Mouse (Mus musculus) erythroblast, embryonic 14.5 days (primary cell): ENCODE results near the gene Gdap1l1. TPM values are rescaled to one million over a fixed set of nuclear protein-coding genes. Genes with fewer than 3 reads are reported as not detected.
A peak's percentile ranks its signal among the peaks of the same experiment; 100 is the strongest.

Experiments used
- H3K27me3 ChIP-seq: 2 replicates; pipeline ENCODE4 v1.6.1; 2012; ENCODE audit warnings: inconsistent platforms; ENCODE audit not compliant: control insufficient read depth
- H3K36me3 ChIP-seq: 2 replicates; pipeline ENCODE4 v1.6.1; 2012; ENCODE audit warnings: mild to moderate bottlenecking, inconsistent platforms; ENCODE audit not compliant: control insufficient read depth
- H3K4me1 ChIP-seq: 2 replicates; pipeline ENCODE4 v1.6.1; 2012; ENCODE audit warnings: inconsistent platforms; ENCODE audit not compliant: control insufficient read depth
- H3K4me3 ChIP-seq: replicated peaks from 2 replicates; pipeline ENCODE3; 2012; ENCODE audit warnings: moderate library complexity, mild to moderate bottlenecking, inconsistent platforms
- H3K9me3 ChIP-seq: 2 replicates; pipeline ENCODE4 v1.6.1; 2012; ENCODE audit warnings: low read length, inconsistent platforms, mixed read lengths; ENCODE audit not compliant: control insufficient read depth
- GATA1 ChIP-seq: IDR thresholded peaks from 2 replicates; pipeline ENCODE4 v1.6.1; 2012; ENCODE audit warnings: low read length, inconsistent platforms, mixed read lengths
- TAL1 ChIP-seq: IDR thresholded peaks from 3 replicates; pipeline ENCODE4 v1.6.1; 2012; ENCODE audit warnings: low read length, inconsistent platforms, mixed read lengths
- polyA plus RNA-seq: library from polyadenylated mRNA; stranded (reverse); fragments of >175 nt; gene quantifications from 2 replicates; pipeline ENCODE4 v1.2.3, GENCODE M21; 2012

Gdap1l1 gene
- polyA plus RNA-seq, 1 experiment: not detected

GRCm38 (mm10) chr2:163466771-163467170 lies 28.5 kb downstream of the Gdap1l1 start:
- H3K36me3 ChIP-seq: peaks cover 35% of the 10 kb centered on the region
- peaks cover 10% of the 10 kb centered on the region for H3K4me1 ChIP-seq
- no peak for TF ChIP-seq TAL1
- no peak for TF ChIP-seq GATA1
- H3K9me3 ChIP-seq: no peaks in the 10 kb centered on the region
- H3K4me3 ChIP-seq: no peak overlapping the region
- no peaks in the 10 kb centered on the region for H3K27me3 ChIP-seq

DNA sequence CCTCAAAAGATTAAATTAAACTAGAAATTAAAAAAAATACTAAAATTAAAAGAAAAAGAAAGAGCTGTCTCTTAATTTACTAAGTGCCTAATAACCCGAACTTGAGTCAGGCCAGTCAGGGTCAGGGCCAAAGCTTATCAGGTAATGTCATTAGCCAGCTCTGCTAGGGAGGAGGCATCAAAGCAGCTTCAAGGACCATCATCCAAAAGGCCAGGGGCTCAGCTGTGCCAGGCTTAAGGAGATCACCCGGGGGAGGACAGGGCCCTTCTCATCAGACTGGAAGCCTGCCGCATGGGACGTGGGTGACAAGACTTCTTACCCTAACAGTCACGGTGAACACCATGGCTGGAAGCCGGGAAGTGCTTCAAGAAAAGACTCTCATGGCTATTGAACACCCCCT lies 29.3 kb downstream of the Gdap1l1 start:
- no peak for TF ChIP-seq GATA1
- no peak for TF ChIP-seq TAL1
- no peaks in the 10 kb centered on the region for H3K9me3 ChIP-seq
- H3K27me3 ChIP-seq: no peaks in the 10 kb centered on the region
- no peak overlapping the region for H3K4me3 ChIP-seq
- H3K4me1 ChIP-seq: peaks cover 18% of the 10 kb centered on the region
- peaks cover 35% of the 10 kb centered on the region for H3K36me3 ChIP-seq

DNA sequence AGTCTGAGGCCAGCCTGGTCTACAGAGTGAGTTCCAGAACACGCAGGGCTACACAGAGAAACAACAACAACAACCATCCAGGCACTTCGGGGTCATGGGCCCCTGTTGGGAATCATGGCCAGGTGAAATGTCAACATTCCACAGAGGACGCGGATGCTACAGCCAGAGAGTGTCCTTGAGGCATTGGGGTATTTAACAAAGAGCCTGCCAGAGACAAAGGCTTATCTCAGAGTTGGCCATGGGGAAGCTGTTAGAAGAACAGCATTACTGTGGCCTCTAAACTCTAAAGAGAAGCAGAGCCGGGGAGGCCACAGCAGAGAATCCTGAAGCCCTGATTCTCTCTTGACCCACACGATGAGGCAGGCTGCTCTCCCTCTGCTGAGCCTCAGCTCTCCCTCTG lies 30.6 kb downstream of the Gdap1l1 start:
- Histone ChIP-seq H3K36me3 (peaks cover 35% of the 10 kb centered on the region), H3K27me3 (no peaks in the 10 kb centered on the region), H3K4me1 (peaks cover 21% of the 10 kb centered on the region), H3K4me3 (no peak overlapping the region), H3K9me3 (no peaks in the 10 kb centered on the region)
- TF ChIP-seq GATA1 (no peak), TAL1 (no peak)

DNA sequence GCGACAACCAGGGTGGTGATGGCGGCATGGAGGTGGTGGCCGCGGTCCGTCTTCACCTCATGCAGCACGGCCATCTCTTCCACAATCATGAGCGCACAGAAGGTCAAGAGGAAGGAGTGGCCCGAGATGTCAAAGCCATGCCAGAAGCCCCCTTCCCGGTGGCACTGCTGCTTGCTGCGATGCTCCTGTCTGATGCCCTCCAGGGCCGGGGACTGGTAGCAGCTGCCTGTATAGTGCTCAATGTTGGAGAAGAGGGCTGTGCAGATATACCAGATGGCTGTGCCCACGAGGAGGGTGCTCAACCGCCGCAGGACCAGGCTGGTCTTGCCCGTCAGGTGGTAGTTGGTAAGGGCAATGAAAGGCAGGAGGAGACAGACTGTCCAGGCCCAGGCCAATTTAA lies 31.4 kb downstream of the Gdap1l1 start:
- no peak for TF ChIP-seq TAL1
- Histone ChIP-seq H3K9me3 (no peaks in the 10 kb centered on the region), H3K4me1 (peaks cover 21% of the 10 kb centered on the region), H3K4me3 (no peak overlapping the region), H3K36me3 (peaks cover 35% of the 10 kb centered on the region), H3K27me3 (no peaks in the 10 kb centered on the region)

DNA sequence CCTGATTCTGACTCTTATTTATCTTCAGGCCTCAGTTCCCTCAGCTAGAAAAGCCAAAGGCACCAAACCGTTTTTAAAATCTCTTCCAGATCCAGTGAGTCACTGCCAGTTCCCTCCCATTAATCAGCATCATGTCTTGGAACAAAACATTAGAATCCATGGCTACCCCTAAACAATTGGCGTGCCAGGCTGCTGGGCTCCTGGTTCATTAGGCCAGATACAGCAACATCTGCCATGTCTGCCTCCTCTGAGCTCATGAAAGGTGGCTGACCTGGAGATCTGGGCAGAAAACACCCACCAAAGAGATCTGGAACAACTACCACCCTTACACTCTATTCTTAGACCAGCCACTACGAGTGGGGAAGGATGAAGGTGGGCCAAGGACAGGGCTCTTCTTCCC lies 32.9 kb downstream of the Gdap1l1 start:
- peak overlapping the region; percentile 97 for H3K4me3 ChIP-seq

GRCm38 (mm10) chr2:163471710-163472465 lies 33.6 kb downstream of the Gdap1l1 start:
- Histone ChIP-seq H3K27me3 (peaks cover 3% of the 10 kb centered on the region; the same call in 1 of the 2 replicates), H3K4me3 (peak overlapping the region; percentile 97)
- TF ChIP-seq TAL1: no peak
- TF ChIP-seq GATA1: no peak

More for the DNA sequence above, 32.9 kb downstream of the Gdap1l1 start:
- H3K27me3 ChIP-seq: peaks cover 3% of the 10 kb centered on the region; the same call in 1 of the 2 replicates
- no peaks in the 10 kb centered on the region for H3K9me3 ChIP-seq
- peaks cover 21% of the 10 kb centered on the region for H3K4me1 ChIP-seq
- H3K36me3 ChIP-seq: peaks cover 30% of the 10 kb centered on the region
- TF ChIP-seq TAL1 (no peak), GATA1 (no peak)

GRCm38 (mm10) chr2:163472466-163472851 lies 34.2 kb downstream of the Gdap1l1 start, which contains the start of gene Fitm2:
TSS of gene Fitm2 (minus strand) at chr2:163472629.
- H3K27me3 ChIP-seq: peaks cover 3% of the 10 kb centered on the region; the same call in 1 of the 2 replicates
- peak within 1 kb of the TSS; percentile 97 for H3K4me3 ChIP-seq
- H3K4me1 ChIP-seq: peaks cover 21% of the 10 kb centered on the region
- H3K9me3 ChIP-seq: no peaks in the 10 kb centered on the region
- H3K36me3 ChIP-seq: peaks cover 24% of the 10 kb centered on the region
- TF ChIP-seq TAL1 (no peak), GATA1 (no peak)

More at GRCm38 (mm10) chr2:163471710-163472465, 33.6 kb downstream of the Gdap1l1 start:
- H3K36me3 ChIP-seq: peaks cover 26% of the 10 kb centered on the region
- no peaks in the 10 kb centered on the region for H3K9me3 ChIP-seq
- H3K4me1 ChIP-seq: peaks cover 21% of the 10 kb centered on the region

DNA sequence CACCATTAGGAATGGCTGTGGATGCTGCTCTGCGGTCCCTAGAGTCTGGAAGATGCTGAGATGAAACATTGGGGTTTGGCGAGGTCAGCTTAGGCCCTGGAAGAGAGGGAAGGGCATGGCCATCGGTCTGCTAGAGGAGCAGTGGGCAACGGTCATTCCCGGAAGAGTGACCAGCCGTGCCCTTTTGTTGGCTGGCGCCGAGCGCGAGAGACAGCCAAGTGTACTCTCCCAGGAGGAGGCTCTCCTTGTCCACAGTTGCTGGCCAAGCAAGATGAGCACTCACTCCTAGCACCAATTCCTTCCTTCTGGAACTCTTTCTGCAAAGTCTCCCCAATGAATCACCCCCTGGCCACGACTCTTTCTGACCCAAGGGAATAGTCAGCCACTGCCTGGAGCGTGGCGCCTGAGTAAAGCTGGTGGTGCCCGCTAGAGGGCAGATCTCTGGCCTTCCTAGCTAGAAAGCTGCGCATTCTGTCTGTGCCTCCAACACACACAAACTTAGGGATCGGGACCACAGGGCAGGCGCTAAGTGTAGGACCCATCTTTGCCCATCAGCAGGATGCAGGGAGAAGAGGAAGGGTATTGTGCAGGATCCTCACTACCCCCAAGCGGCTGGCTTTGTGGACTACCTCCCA lies 42.0 kb downstream of the Gdap1l1 start:
- no peak overlapping the region for H3K4me3 ChIP-seq
- no peaks in the 10 kb centered on the region for H3K36me3 ChIP-seq
- H3K4me1 ChIP-seq: no peaks in the 10 kb centered on the region
- peaks cover 28% of the 10 kb centered on the region for H3K27me3 ChIP-seq
- TF ChIP-seq GATA1 (no peak), TAL1 (no peak)
- no peaks in the 10 kb centered on the region for H3K9me3 ChIP-seq

DNA sequence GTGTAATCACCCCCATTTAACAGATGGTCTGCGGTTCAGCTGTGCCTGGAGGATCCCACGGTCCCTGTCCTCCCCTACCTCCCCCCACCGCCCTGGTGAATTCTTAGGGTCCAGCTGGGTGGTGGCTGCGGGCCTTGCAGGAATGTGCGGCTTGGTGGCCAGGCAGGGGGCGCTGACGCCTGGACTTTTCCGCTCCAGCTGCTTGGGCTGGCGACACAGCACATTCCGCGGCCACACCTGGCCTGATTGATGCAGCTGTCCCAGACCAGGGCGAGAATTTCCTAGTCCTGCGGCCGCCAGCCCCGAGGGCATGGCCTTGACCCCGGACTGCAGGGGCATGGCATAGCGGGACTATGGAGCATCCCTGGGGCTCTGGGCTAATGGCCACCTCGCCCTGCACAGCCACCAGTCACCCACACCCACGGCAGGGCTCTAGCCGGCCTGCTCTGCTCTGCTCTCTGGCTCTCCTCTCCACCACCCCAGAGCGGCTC lies 43.3 kb downstream of the Gdap1l1 start:
- Histone ChIP-seq H3K36me3 (no peaks in the 10 kb centered on the region), H3K4me3 (no peak overlapping the region), H3K9me3 (no peaks in the 10 kb centered on the region), H3K27me3 (peaks cover 25% of the 10 kb centered on the region), H3K4me1 (no peaks in the 10 kb centered on the region)
- TF ChIP-seq TAL1: no peak
- no peak for TF ChIP-seq GATA1
